ENCODE assay signal across 14 mouse cellular contexts in the genomic region with DNA sequence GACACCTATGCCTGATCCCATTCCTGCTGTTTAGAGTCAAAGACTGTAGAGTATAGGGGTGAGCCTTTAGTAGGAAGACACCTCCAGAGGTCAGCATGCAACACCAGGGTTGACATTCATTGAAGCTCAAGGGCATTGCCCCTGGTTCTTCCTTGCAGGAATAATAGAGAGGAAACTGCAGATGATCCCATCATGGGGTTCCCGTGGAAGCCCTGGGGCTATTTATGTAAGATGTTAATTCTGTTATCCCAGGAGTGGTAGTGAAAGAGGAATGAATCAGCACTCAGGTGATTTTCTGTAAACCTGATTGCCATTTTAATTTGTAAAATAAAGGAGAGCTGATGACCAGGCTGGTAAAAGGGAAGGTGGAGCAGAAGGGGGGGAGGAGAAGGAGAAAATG. TPM values are rescaled to one million over a fixed set of nuclear protein-coding genes. Genes with fewer than 3 reads are reported as not detected.
"Had no signal": no experiment of that assay in that cellular context is flagged by ENCODE, and none has a peak within 500 bp of the region (broad histone marks: within the 10 kb centered on the region; RNA-seq: fewer than 3 reads in every experiment).

No protein-coding gene starts in this region.

RNA-seq across cellular contexts. Expression of gene 1700049E17Rik2, which starts 13.3 kb away (rescaled TPM):
- total RNA-seq: common myeloid progenitor, adult 5-6 weeks; forebrain, postnatal 0 days; gastrocnemius, adult 18-20 months; gastrocnemius, adult 2 months; gastrocnemius, adult 8-10 months; gastrocnemius, postnatal 10 days; gastrocnemius, postnatal 14 days; gastrocnemius, postnatal 25 days; gastrocnemius, postnatal 36 days; gastrocnemius, postnatal 4 days; granulocyte monocyte progenitor cell, adult 5-6 weeks; heart, adult 18-20 months; heart, adult 2 months had no signal

RNA-seq across cellular contexts. Expression of gene Gm7970, which starts 31.0 kb away (rescaled TPM):
- total RNA-seq: common myeloid progenitor, adult 5-6 weeks; forebrain, postnatal 0 days; gastrocnemius, adult 18-20 months; gastrocnemius, adult 2 months; gastrocnemius, adult 8-10 months; gastrocnemius, postnatal 10 days; gastrocnemius, postnatal 14 days; gastrocnemius, postnatal 25 days; gastrocnemius, postnatal 36 days; gastrocnemius, postnatal 4 days; granulocyte monocyte progenitor cell, adult 5-6 weeks; heart, adult 18-20 months; heart, adult 2 months; heart, adult 8-10 months had no signal

RNA-seq across cellular contexts. Expression of gene Gm3072, which starts 38.1 kb away (rescaled TPM):
- total RNA-seq: common myeloid progenitor, adult 5-6 weeks; forebrain, postnatal 0 days; gastrocnemius, adult 18-20 months; gastrocnemius, adult 2 months; gastrocnemius, adult 8-10 months; gastrocnemius, postnatal 10 days; gastrocnemius, postnatal 14 days; gastrocnemius, postnatal 25 days; gastrocnemius, postnatal 36 days; gastrocnemius, postnatal 4 days; granulocyte monocyte progenitor cell, adult 5-6 weeks; heart, adult 18-20 months; heart, adult 2 months; heart, adult 8-10 months had no signal

RNA-seq across cellular contexts. Expression of gene Gm3676, which starts 59.9 kb away (rescaled TPM):
- total RNA-seq: common myeloid progenitor, adult 5-6 weeks; forebrain, postnatal 0 days; gastrocnemius, adult 18-20 months; gastrocnemius, adult 2 months; gastrocnemius, adult 8-10 months; gastrocnemius, postnatal 10 days; gastrocnemius, postnatal 14 days; gastrocnemius, postnatal 25 days; gastrocnemius, postnatal 36 days; gastrocnemius, postnatal 4 days; granulocyte monocyte progenitor cell, adult 5-6 weeks; heart, adult 18-20 months; heart, adult 2 months; heart, adult 8-10 months had no signal
